Mouse (Mus musculus) adrenal gland, adult 18-20 months (tissue): Measurements from ENCODE around the gene Edf1. TPM values are rescaled to one million over a fixed set of nuclear protein-coding genes. Genes with fewer than 3 reads are reported as not detected.

Source experiments
- DNase-seq, 2 experiments: peaks; one replicate each; pipeline ENCODE4 v3.0.0; 2021 to 2022; ENCODE audit warnings: low spot score in 2 of 2
- total RNA-seq, 2 experiments: library from RNA; stranded (reverse); gene quantifications; 1 replicate in 1 of 2; 2 replicates in 1 of 2; pipeline ENCODE4 v1.2.3; 2021

The Edf1 gene
- total RNA-seq, 2 experiments from 2014 or later = 302 to 308 TPM

DNA sequence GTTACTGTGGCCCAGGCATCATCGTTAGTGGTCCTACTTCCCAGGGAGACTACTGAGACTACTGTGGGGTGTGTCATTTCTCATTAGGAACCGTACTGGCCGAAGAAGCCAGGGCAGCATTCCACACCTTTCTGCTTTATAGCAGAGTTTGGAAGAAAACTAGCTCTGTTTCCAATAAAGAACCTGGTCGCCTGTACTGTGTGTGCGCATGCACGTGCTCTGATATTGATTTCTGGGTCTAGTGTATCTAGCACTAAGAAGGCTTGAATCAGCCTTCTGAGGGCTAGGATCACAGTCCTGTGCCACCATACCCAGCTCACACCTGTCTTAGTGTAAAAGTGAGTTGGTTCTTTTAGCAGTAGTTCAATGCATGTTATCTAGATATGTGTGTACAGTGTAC lies 1.1 kb downstream of the Edf1 start:
- DNase-seq = no peak

DNA sequence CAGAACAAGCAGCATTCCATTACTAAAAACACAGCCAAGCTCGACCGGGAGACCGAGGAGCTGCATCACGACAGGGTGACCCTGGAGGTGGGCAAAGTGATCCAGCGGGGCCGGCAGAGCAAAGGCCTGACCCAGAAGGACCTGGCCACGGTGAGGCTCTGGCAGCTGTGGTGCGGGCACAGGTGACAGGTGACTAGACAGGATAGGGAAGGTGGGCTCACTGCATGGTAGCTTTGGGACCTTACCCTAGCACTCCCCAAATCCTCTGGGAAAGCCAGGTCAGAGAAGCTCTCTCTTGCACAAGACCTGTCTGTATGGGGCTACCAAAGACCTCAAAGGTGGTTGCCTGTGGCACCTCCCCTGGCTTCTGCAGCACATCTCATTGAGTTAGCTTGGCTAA lies 2.9 kb downstream of the Edf1 start:
- no peak for DNase-seq

DNA sequence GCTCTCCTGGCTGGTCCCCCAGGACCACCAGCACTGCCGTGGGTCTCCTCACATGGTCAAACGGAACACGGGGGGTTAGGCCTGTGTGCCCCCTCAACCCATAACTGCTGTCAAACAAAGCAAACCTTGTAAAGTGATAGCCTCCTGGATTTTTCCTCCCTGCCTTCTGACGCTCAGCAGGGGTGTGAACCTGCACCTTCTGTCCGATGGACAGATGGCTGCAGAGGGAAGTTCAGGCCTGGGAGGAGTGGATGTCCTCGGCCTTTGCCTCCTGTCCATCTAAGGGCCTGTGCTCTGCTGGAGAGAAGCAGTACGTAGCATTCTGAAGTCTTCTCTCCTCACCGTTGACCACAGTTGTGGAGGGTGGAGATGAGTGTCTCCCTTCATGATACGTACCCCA lies 4.3 kb downstream of the Edf1 start:
- no peak for DNase-seq

DNA sequence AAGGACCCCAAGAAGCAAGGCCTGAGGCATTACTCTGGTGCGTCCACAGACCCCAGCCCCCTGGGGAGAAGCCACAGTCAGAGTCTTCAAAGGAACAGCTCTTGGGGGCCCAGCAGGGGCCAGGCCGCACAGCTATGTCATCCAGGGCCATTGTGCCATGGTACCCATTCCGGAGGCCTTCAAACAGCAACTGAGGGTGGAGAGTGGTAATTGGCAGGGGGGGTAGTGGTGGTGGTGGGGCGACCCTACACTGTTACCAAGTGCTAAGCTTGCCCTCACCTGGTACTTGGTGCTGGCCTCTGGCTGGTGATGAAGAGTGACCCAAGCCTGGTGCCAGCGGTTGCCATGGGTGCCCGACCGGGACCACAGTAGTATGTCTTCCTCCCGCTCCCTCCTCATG lies 8.1 kb downstream of the Edf1 start:
- DNase-seq = no peak

DNA sequence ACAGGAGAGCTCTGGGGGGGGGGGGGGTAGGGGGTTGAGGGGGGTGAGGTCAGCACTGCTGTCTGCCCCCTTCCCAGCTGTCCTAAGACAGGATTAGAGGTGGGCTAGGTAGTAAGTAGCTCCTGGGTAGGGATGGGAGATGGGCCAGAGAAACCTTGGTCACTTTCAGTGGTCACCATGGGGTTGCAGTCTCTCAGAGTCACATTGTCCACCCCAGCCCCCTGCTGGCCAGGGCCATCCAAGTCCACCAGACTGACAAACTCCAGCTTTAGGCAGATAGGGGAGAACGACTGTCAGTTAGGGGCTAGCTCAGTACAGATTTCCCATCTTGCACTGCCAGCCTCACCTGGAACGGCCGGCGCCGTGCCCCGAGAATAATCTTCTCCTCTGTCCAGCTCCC lies 8.9 kb downstream of the Edf1 start:
- no peak for DNase-seq

DNA sequence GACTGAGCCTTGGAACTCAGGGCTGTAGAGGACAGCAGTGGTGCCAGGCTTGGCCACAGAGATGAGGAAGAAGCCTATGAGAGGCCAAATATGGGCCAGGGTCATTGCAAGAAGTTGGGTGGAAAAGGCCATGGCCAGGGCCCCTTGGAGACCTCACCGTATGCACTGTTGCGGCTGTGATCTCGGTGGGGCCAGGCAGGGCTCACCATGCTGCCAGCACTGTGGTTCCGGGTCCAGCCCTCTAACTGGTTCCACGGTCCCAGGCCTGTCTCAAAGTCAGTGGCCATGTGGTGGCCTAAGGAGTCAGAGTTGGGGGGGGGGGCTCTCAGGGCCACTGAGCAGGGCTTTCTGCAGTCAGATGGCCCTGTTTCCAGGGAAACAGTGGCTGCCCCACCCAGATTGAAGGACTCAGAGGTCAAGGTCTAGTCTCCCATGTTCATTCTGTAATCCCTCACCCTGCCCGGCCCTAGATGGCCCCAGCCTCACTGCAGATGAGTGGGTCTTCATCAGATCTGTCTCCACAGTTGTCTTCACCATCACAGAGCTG lies 10.9 kb downstream of the Edf1 start:
- no peak for DNase-seq

DNA sequence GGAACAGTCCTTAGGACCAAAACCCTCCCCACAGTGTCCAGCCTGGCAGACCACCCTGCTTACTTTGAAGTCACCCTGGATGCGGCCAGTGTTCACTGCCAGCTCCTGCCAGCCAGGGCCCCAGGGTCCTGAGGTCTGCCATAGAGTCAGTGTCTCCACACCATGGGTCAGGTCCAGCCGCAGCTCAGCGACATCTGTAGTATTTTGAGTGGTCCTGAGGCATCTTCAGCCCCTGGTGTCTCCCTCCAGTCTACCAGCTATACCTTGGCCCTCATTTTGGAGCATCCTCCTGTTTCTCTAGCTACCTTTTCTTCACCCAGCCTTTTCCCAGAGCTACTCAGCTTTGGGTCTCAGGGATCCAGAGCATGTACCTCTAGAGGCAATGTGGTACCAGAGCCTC lies 11.7 kb downstream of the Edf1 start:
- no peak for DNase-seq

DNA sequence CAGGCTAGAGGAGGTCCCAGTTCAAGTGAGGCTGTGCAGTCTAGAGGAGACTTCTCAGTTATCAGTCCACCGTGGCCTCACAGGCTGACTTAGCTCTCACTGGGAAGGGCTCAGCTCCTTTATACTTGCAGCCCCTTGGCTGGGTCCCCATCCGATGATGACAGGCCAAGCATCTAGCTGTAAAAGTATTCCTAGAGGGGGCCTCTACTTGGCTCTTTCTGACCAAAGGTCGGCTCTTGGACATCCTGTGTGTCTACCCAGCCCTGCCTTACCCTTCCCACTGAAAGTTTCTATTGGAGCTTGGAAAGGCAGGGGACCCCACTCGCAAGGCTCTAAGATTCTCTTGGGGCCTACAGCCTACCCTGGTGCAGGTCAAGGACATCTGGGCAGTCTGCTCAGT lies 13.6 kb downstream of the Edf1 start:
- DNase-seq = no peak

DNA sequence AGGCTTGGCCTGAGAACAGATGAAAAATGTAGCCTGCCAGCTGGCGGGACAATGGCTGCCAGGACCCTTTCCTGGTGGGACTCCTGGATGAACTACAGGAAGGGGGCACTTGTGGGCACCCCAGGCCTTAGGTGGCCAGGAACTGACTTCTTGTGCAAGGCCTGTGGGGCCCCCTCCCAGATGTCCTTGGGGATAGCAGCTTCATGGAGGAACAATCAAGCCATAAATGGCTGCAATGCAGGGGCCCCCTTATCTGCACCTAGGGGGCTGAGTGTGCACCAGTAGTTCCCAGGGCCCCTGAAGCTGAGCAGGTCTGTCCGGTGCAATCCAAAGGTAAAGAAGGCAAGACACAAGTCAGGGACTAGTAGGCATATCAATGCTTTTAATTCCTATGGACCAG lies 15.4 kb downstream of the Edf1 start:
- peak in 1 of 2 experiments; percentile 21 for DNase-seq

DNA sequence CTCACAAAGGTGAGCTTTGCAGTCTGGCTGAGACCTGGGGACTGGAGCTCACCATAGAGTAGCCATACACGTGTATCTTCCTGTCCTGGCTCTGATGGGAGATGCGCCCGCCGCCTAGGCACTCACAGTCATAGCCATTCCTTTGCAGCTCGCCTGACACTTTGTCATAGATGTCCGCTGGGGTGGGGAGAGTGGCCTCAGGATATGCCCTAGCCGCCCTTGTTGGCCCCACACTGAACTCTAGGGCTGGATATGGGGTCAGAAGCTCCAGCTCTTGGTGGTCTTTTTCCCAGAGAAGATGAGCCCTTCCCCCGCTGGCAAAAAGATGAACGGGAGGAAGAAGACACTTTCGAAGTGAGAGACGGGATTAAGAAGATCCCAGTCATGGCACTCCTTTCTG lies 16.5 kb downstream of the Edf1 start:
- peak in 1 of 2 experiments; percentile 27 for DNase-seq

DNA sequence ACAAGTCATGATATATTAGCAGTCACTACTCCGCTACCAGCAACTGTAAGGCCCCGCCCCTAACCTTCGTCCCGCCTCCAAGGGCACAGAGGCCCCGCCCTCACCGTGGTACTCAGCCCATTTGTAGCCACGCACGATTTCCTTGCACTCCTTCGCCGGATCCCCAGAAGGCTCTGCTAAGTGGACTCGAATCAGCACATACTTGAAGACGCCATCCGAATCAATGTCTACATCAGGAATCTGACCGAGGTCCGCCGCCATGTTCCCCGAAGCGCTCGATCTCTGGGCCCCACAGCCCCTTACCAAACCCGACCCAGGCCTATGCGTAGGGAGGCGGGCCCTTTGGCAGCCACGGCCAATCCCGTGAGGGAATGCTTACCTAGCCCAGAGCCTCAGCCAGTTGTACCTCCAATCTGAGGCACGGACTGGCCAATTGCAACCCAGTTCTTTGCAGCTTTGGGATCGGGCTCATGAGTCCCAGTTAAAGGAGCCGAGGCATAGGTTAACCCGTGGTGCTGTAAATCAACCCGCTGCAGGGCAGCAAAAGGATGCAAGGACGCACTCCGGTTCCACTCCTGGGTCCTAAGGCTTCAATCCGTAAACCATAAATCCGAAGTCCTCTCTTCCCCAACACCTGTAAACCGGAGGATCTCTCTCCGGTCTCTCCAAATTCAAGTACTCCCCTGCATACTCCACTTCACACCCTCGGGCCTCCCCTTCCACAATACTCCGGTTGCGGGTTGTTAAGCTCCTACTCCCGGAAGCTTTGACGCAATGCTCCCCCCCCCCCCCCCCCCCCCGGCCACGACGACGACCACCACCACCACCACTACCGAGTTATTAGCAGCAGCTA lies 17.2 kb downstream of the Edf1 start, which contains the start of the genes Mamdc4 and Phpt1:
Mamdc4 (minus strand) TSS at position 267 of the 853 bp plus-strand sequence.
Phpt1 (minus strand) TSS at position 646 of the 853 bp plus-strand sequence.
- DNase-seq = peak; percentile 92 to 96

DNA sequence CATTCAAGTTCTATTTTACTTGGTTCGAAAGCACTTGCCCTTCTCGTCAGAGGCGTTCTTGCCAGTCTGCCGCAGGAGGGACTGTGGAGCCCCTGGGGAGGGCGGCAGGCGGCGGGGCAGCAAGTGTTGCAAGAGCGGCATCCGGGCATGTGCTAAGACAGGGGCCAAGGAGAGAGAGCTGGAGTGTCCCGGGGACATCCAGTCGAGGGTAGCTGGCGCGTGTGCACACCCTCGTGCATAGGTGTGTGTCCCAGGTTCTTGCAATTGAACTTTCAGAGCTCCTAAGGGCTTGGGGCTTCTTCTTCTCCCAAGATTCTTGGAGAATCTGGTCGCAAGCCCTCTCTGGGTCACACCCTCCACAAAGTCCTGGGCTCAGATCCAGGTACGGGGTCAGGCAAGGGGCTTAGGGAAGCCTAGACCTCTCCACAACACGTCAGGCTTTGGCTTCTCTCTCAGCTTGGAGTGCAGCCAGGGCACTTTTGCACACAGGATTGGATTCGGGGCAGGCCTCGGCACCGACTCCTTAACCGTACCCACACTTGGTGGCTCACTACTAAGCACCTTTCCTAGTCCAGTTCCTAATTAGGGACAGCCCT lies 17.9 kb downstream of the Edf1 start:
- DNase-seq = peak in 1 of 2 experiments; percentile 47

DNA sequence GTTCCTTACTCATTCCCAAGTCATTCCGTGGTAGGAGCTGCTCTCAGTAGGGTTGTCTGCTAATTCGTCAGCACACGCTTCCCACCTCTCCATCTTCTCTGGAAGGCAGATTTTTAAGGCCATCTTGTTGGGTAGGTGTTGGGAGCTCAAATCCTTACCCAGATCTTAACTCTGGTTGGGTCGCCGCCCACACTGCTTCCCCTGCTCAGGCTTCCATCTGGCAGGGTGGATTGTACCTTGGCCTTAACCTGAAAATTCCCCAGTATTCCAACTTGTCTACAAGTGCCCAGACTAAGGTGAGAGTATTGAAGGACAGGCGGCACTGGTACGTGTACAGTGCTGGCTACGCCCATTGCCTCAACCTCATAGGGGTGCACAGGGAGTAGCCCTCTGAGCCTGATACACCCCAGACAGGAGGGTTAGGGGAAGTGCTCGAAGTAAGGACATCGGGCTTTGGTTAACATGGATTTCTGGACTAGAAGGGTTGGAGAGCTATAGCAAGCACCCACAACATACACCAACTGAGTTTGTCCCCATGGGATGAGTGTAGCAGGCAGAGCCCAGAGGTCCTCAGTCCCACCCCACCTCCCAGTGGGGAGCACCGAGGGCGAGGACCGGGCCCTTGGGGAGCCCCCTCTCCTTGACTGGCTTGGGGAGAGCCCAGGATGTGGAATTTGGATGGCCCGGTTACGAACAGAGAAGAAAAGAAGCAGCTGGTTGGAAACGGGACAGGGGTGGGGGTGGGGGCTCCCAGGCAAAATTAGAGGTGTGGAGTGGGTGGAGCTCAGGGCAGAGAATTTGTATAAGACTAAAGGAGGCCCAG lies 18.6 kb downstream of the Edf1 start:
- no peak for DNase-seq

DNA sequence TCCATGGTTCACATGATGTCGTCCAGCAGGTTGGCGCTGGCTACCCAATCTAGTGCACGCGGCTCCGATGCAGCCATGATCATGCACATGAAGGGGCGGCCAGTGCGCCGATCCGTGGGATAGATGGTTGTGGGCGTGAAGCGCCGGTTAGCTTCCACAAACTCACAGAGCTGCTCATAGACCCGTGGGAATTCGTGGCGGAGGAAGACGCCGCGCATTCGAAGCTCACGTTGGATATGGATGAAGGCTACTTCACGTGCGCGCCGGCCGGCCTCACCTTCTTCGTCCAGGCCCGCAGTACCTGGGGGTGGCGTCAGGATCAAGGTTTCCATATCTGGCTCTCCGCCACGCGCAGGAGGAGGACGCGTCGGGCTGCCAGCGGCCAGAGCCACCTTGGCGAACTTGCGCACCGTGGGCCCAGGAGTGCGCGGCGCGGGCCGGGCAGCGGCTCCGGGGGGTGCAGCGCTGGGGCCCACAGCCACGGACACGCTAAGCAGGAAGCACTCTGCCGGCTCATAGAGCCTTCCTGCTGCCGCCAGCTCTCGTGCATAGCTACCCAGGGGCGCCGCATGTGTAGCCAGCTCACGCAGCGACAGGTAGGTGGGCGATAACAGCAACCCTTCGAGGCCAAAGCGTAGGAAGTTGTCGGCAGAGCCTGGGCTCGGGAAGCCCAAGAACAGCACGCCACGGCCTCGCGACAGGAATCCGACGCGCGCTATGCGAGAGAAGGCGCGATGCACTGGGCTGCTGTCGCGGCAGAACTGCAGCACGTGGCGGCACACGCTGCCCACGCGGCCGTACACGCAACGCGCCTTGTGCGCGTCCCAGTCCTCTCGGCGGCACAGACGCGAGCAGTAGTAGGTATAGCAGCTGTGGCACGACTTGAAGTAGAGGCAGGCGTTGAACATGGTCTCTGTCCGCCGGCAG lies 19.6 kb downstream of the Edf1 start:
- no peak for DNase-seq

DNA sequence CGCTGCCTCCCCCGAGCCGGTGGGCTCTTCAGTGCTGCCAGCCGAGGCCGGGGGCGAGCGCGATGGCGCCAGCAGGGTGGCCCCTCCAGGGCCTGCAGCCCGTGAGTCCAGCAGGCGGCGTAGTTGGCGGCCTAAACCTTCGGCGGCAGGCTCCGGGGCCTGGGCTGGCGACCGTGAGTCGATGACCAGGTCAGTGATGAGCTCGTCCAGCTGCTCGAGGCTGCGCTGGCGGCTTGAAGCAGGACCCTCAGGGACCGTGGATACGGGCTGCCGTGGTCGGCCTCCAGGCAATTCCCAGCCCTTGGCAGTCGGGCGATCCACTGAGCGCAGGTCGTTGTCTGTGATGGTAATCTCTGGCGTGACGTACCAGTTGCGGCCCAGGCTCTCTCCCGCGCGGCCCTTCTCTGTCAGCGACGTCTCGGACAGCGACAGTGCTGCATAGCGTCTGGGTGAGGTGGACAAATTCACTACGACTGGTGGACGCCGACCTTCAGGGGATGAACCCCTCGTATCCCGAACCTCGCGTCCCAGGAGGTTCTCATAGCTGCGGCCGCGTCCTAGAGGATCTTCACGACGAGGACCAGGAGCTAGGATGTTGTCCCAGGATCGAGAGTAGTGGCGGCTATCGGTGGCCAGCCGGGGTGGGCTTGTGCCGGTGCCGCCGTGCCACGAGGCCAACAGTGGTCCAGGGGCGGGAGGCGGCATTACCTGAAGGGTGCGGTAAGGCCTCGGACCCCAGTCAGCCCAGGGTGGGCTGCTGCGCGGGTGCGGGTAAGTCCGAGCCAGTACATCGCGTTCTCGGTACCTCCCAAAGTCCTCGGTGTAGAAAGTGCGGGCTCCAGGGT lies 20.5 kb downstream of the Edf1 start:
- peak in 1 of 2 experiments; percentile 31 for DNase-seq

DNA sequence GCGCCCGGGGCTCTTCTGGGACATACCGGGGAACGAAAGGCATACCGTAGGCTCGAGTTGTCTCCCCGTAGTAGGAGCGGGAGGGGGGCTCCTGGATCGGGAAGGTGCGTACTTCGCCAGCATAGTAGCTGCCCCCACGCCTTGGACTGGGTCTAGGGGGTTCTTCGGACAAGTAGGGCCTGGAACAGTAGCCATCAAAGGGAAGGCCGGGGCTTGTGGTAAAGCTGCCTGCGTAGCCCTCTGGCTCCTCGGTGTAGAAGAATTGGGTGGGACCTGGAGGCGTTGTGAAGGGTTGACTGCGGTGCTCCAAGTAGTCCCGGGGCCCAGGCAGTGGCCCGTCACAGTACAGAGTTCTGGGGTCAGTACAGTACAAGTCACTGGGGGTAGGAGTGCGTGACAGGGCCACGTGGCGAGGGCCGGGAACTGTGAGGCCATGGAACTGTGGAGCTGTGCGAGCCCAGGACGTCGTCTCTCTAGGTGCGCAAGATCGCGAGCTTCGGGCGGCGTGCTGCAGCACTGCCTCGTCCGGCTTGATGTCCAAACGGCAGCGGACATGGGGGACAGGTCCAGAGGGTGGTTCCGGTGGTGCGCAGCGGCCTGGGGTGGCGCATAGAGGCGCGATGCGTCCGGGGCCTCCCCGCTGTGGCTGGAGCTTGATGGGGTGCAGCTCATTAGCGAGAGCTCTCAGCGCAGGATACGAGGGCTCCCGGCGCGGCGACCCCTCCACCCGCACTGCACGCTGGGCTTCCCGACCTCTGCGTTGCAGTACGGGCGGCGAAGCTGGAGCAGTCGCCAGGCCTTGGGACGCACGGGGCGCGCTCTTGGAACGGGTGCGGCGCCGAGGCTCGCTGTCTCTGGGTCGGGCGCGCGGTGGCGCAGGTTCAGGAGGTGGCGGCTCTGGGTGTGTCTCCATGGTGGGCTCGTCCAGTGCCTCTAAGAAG lies 21.4 kb downstream of the Edf1 start:
- DNase-seq = peak in 1 of 2 experiments; percentile 30

DNA sequence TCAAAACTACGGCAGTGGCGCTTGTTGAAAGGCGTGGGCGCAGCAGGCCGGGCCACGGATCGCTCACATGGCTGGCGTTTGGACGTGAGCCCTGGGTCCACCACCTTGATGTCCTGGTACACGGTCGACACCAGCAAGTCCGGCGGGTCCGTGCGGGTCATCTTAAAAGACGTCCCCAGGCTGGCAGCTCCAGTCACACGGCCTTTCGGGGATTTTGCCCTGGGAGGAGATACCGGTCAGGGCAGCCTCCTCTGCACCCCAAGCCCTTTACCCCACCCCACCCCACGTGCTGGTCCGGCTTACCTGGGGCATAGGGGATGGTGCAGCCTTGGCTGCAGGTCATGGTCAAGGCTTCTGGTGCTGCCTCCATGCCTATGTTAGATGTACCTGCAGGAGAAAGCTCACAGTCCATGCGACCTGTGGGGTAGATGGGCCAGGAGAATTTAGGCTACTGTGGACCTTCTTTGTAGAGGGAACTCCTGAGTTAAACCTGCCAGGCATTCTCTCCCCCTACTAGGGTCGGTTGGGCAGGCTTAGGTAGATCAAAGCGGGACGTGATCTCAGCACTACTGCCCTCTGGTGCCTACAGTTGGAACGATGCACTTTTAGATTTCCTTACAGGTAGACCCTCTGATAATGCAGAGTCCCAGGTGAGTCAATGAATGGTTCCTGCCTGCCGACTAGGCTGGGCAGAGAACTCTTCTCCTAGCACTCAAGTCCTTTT lies 22.3 kb downstream of the Edf1 start:
- DNase-seq = no peak
